Mouse (Mus musculus): ENCODE results near the gene Slc22a20. TPM values are rescaled to one million over a fixed set of nuclear protein-coding genes. Genes with fewer than 3 reads are reported as not detected.

The Slc22a20 gene
- polyA plus RNA-seq, 1 experiment from 2014 or later, result not detected

DNA sequence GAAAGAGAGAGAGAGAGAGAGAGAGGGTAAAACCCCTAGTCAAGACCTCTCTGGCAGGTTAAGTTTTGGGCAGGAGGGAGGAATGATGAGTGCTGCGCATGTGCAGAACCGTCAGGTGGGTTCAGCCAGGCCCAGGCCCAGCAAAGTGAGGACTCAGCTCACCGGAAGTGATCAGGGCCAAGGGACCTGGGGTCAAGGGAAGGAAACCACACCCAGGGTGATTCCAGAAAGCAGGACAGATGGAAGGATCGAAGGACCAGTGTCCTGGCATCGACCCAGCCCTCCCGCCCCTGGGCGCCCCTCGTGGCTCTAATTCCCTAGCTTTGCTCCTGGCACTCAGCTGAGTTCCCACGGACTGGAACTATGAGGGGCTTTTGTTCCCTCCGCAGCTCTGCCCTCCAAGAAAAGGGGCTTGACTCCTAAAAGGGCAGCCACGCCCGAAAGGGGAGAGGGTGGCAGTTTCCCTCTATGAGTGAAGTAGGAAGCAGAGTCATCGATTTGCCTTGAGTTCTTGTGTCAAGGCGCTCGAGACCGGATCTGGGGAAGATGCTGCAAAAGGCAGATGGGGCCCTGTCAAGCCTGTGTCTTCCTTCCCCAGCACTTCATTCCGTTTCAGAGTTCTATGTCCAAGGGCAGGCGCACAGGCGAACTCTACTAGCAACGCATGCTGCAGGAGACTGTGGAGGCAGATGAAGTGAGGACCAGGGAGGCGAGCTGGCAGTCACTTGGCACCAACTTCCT lies 48.7 kb downstream of the Slc22a20 start:
- Histone ChIP-seq H3K27ac (replicated peaks) (peak overlapping the region; percentile 77), H3K4me1 (peaks cover 23% of the 10 kb centered on the region), H3K27me3 (replicated peaks) (no peaks in the 10 kb centered on the region), H3K9me3 (replicated peaks) (no peaks in the 10 kb centered on the region), H3K4me3 (replicated peaks) (no peak overlapping the region), H3K36me3 (peaks cover 6% of the 10 kb centered on the region; the same call in 1 of the 2 replicates), H3K4me2 (peak overlapping the region; percentile 38), H3K9ac (replicated peaks) (0 out of 2 replicates have a peak overlapping the region, but pooled peaks have one; percentile 14)
- peak; percentile 58; the same call in 1 of the 2 replicates for ATAC-seq (ENCODE audit: low FRiP score)
- 63% methylated on average over 21 of the region's 21 CpGs for WGBS

DNA sequence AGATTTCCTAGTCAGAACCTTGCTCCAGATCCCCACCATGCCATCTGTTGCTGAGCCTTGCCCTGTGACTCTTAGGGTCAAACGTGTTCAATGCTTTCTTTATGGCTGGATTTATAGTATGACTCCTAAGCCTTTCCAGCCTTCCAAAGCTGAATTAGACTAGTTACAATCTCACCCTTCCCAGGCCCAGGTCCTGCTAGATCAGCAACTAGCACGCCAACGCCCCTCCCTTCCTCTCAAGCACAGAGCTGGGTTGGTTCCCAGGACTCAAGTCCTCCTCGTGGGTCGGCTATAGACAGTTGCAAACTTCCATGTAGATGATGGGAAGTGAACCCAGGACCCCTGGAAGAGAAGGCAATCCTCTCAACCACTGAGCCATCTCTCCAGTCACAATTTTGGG lies 50.3 kb downstream of the Slc22a20 start:
- H3K27me3 ChIP-seq (replicated peaks), result no peaks in the 10 kb centered on the region
- H3K9me3 ChIP-seq (replicated peaks), result no peaks in the 10 kb centered on the region
- no peak overlapping the region for H3K27ac ChIP-seq (replicated peaks)
- H3K9ac ChIP-seq (replicated peaks), result no peak overlapping the region
- ATAC-seq (ENCODE audit: low FRiP score), result no peak
- H3K4me1 ChIP-seq, result peaks cover 22% of the 10 kb centered on the region
- no peak overlapping the region for H3K4me3 ChIP-seq (replicated peaks)
- 82% methylated on average over 5 of the region's 5 CpGs for WGBS
- H3K4me2 ChIP-seq, result no peak overlapping the region
- H3K36me3 ChIP-seq, result no peaks in the 10 kb centered on the region

DNA sequence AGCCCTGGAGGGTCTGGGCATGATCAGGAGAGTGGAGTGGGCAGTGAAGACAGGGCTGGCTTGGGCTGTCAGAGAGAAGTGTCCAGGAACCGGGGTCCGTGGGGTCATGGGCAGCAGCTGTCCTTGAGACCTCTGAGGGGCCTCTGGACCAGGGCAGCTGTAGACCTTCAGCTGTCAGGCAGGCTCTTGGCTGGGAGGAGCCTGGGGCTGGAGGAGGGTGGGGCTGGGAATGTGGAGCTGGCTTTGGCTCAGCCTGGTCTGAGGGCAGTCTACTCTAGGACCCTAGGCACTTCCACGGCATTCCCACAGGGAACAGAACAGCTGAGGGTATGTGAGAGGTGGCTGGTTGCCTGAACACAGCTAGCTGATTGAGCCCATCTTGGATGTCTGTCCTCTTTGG lies 50.7 kb downstream of the Slc22a20 start:
- Histone ChIP-seq H3K36me3 (no peaks in the 10 kb centered on the region), H3K4me3 (replicated peaks) (no peak overlapping the region), H3K27ac (replicated peaks) (no peak overlapping the region), H3K4me2 (no peak overlapping the region), H3K4me1 (peaks cover 20% of the 10 kb centered on the region), H3K9ac (replicated peaks) (no peak overlapping the region), H3K9me3 (replicated peaks) (no peaks in the 10 kb centered on the region), H3K27me3 (replicated peaks) (no peaks in the 10 kb centered on the region)
- no peak for ATAC-seq (ENCODE audit: low FRiP score)
- WGBS, result 59% methylated on average over 3 of the region's 3 CpGs

DNA sequence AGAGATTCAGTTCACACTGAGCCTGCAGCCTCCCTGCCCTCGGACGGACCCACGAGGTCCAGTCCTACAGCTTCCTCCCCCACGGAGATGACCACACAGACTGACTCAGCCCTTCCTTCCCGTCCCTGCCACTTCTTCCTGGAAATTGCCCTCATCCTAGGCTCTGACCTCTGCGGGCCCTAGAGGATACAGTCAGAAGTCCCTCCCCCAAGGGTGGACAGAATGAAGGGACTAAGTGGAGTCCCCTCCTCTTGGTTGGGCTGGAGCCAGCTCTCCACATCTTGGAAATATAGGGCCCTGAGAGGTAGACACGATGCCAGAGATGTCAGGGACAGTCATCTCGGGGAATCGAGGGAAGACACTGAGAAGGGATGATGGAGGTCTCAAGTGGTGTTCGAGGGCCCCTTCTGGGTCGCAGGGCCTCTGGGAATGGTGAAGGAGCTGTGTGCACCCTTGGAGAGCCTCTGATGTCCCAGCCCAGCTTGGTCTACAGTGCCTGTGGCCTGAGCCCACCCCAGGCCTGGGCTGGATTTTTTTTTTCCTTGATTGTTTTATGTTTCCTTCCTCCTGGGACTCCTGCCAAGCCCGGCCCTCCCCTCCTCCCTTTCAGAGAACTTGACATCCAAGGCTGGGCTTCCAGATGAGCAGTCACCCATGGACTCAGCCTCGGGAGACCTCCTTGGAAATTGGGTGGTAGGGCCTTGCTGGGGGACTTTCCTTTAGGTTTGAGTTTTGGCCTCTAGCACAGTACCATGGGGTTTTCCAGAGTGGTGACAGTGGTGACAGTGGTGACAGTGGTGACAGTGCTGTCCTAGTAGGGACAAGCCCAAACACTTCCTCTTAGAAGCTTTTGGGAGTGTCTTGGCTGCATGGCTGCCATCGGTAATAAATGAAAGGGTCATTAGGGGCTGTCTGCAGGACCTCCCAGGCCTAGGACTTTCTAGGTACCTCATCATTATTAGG lies 56.0 kb downstream of the Slc22a20 start:
- no peak overlapping the region for H3K4me3 ChIP-seq (replicated peaks)
- H3K27me3 ChIP-seq (replicated peaks), result peaks cover 8% of the 10 kb centered on the region; the same call in 1 of the 2 replicates
- H3K9ac ChIP-seq (replicated peaks), result no peak overlapping the region
- no peak overlapping the region for H3K4me2 ChIP-seq
- peaks cover 22% of the 10 kb centered on the region for H3K4me1 ChIP-seq
- H3K27ac ChIP-seq (replicated peaks), result 0 out of 2 replicates have a peak overlapping the region, but pooled peaks have one; percentile 43
- ATAC-seq (ENCODE audit: low FRiP score), result no peak
- WGBS, result 57% methylated on average over 14 of the region's 14 CpGs
- H3K9me3 ChIP-seq (replicated peaks), result no peaks in the 10 kb centered on the region
- H3K36me3 ChIP-seq, result no peaks in the 10 kb centered on the region

DNA sequence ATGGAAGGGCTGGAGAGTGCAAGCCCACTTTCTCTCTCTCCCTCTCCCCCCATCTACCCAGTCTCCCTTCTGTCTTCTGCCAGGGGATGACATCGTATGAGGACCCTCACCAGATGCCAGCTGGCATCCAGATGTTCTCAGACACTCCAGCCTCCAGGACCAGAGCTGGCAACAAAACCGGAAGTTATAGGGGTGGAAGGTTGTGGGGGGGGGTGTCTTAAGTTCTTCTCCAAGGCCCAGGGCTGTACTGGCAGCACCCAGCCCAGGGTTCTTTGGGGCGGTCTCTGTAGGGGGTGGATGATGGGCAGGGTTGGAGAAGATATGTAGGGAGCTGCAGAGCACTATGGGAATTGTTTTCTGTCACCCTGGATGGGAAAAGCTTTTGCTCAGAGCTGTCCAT lies 57.4 kb downstream of the Slc22a20 start:
- 69% methylated on average over 3 of the region's 3 CpGs for whole genome bisulfite sequencing
- Histone ChIP-seq H3K9ac (replicated peaks) (no peak overlapping the region), H3K27ac (replicated peaks) (no peak overlapping the region), H3K36me3 (no peaks in the 10 kb centered on the region), H3K9me3 (replicated peaks) (no peaks in the 10 kb centered on the region), H3K4me2 (no peak overlapping the region), H3K27me3 (replicated peaks) (peaks cover 8% of the 10 kb centered on the region; the same call in 1 of the 2 replicates), H3K4me3 (replicated peaks) (no peak overlapping the region), H3K4me1 (peaks cover 26% of the 10 kb centered on the region)
- ATAC-seq (ENCODE audit: low FRiP score), result no peak

DNA sequence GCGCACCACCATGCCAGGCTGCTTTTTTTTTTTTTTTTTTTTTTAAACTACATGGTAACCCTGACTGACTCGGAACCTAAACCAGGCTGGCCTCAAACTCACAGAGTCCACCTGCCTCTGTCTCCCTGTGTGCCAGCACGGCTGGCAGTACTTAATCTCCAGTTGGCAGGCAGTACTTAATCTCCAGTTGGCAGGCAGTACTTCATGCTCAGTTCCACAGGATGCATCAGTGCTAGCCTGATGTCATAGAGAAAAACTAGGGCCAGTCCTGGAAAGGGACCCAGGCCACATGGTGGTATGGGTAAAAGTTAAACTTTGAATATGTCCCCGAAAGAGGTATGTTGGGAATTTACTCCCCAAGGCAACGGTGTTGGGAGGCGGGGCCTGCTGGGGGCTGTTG lies 57.8 kb downstream of the Slc22a20 start:
- Histone ChIP-seq H3K4me1 (peaks cover 28% of the 10 kb centered on the region), H3K27ac (replicated peaks) (no peak overlapping the region), H3K4me3 (replicated peaks) (no peak overlapping the region), H3K27me3 (replicated peaks) (peaks cover 8% of the 10 kb centered on the region; the same call in 1 of the 2 replicates), H3K9ac (replicated peaks) (no peak overlapping the region), H3K4me2 (no peak overlapping the region), H3K36me3 (no peaks in the 10 kb centered on the region), H3K9me3 (replicated peaks) (no peaks in the 10 kb centered on the region)
- no peak for ATAC-seq (ENCODE audit: low FRiP score)
- 76% methylated on average over 6 of the region's 6 CpGs for WGBS

DNA sequence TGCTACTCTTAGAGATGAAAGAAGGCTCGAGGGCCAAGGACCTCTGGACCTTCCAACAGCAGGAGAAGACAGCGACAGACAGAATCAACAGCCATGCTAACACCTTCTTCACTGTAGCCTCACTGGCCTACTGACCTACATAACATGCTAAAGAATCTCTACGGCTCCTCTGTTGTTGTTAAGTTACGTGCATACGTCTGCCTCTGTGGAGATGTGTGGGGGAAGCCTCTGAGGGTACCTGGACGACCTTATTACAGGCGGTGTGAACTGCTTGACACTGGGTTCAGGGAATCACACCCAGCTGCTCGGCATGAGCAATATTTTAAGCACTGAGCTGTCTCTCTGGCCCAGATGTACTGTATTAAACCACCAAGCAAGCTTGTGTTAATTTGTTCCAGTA lies 58.4 kb downstream of the Slc22a20 start:
- Histone ChIP-seq H3K9ac (replicated peaks) (no peak overlapping the region), H3K4me3 (replicated peaks) (no peak overlapping the region), H3K36me3 (no peaks in the 10 kb centered on the region), H3K27me3 (replicated peaks) (peaks cover 8% of the 10 kb centered on the region; the same call in 1 of the 2 replicates), H3K4me2 (no peak overlapping the region), H3K27ac (replicated peaks) (no peak overlapping the region), H3K4me1 (peaks cover 34% of the 10 kb centered on the region), H3K9me3 (replicated peaks) (no peaks in the 10 kb centered on the region)
- 75% methylated on average over 8 of the region's 8 CpGs for WGBS
- no peak for ATAC-seq (ENCODE audit: low FRiP score)

DNA sequence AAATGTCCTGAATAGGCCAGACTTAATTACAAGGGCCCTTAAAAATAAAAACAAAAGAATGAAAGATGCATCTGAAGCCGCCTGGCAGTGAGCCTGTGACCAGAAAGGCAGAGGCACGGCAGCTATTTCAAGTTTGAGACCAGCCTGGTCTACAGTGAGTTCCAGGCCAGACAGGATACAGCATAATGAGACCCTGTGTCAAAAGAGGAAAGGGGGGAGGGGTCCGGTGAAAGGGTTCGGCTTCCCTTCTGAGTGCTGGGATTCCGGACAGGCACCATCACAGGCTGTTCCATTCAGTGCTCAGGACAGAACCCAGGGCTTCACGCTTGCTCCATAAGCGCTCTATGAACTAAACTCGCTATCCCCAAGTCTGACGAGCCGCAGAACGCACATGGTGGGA lies 58.9 kb downstream of the Slc22a20 start:
- no peaks in the 10 kb centered on the region for H3K9me3 ChIP-seq (replicated peaks)
- H3K27ac ChIP-seq (replicated peaks), result no peak overlapping the region
- no peak overlapping the region for H3K4me2 ChIP-seq
- no peaks in the 10 kb centered on the region for H3K36me3 ChIP-seq
- H3K4me1 ChIP-seq, result peaks cover 38% of the 10 kb centered on the region
- H3K4me3 ChIP-seq (replicated peaks), result no peak overlapping the region
- ATAC-seq (ENCODE audit: low FRiP score), result no peak
- peaks cover 8% of the 10 kb centered on the region; the same call in 1 of the 2 replicates for H3K27me3 ChIP-seq (replicated peaks)
- 70% methylated on average over 11 of the region's 11 CpGs for WGBS
- H3K9ac ChIP-seq (replicated peaks), result no peak overlapping the region

DNA sequence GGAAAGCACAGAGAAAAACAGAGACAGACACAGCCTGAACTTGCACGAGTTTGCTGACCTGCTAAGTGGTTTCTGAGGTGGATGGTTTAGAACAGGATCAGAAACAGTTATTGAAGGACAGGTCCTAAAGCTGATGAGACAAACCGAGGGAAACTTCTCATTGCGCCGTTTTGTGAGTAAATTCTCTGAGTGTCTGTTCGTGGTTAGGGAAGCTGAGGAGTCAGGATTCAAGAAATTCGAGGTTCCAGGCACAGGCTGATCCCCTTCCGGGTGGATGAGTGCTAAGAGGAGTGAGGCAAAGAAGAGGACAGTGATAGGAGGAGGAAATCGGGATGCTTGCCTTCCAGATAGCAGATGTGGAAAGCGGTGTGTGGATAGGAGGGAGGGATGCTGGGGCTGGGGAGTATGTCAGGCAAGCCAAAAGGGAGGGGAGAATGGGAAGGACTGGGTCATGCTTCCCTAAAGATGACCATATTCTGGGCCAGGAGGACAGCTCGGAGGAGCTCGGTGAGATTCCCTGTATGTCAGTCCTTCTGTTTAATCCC lies 60.6 kb downstream of the Slc22a20 start:
- 37% methylated on average over 11 of the region's 11 CpGs for WGBS
- Histone ChIP-seq H3K27ac (replicated peaks) (peak overlapping the region; percentile 87), H3K9ac (replicated peaks) (peak overlapping the region; percentile 33), H3K9me3 (replicated peaks) (no peaks in the 10 kb centered on the region), H3K4me3 (replicated peaks) (peak overlapping the region; percentile 65), H3K4me2 (peak overlapping the region; percentile 78), H3K27me3 (replicated peaks) (peaks cover 8% of the 10 kb centered on the region; the same call in 1 of the 2 replicates), H3K36me3 (no peaks in the 10 kb centered on the region), H3K4me1 (peaks cover 44% of the 10 kb centered on the region)
- no peak for ATAC-seq (ENCODE audit: low FRiP score)

DNA sequence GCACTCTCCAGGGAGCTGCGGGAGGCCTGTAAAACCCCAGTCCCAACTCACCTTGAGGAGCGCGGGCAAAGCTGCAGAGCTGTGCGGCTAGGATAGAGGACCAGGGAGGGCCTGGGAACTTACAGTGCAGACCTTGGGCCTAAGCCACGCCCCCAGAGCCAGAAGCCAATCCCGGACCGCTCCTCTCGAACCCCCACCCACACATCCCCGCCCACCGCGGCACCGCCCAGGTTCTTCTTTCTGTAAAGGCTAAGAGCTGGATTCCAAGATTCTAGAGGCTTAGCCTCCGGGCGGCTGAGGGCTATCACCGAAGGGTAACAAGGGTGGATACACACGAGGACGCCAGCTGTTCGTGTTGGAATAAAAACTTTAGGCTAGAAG lies 61.2 kb downstream of the Slc22a20 start, which contains the start of gene Cdc42ep2:
Gene Cdc42ep2 (minus strand): TSS at position 104 of the 381 bp plus-strand sequence.
- peak; percentile 97 for ATAC-seq (ENCODE audit: low FRiP score)
- H3K36me3 ChIP-seq, result no peaks in the 10 kb centered on the region
- H3K4me3 ChIP-seq (replicated peaks), result peak within 1 kb of the TSS; percentile 65
- H3K4me1 ChIP-seq, result peaks cover 37% of the 10 kb centered on the region
- peak within 1 kb of the TSS; percentile 87 for H3K27ac ChIP-seq (replicated peaks)
- 0% methylated on average over 18 of the region's 18 CpGs for WGBS
- peak within 1 kb of the TSS; percentile 78 for H3K4me2 ChIP-seq
- H3K27me3 ChIP-seq (replicated peaks), result peaks cover 8% of the 10 kb centered on the region; the same call in 1 of the 2 replicates
- peak within 1 kb of the TSS; percentile 66 for H3K9ac ChIP-seq (replicated peaks)
- no peaks in the 10 kb centered on the region for H3K9me3 ChIP-seq (replicated peaks)

DNA sequence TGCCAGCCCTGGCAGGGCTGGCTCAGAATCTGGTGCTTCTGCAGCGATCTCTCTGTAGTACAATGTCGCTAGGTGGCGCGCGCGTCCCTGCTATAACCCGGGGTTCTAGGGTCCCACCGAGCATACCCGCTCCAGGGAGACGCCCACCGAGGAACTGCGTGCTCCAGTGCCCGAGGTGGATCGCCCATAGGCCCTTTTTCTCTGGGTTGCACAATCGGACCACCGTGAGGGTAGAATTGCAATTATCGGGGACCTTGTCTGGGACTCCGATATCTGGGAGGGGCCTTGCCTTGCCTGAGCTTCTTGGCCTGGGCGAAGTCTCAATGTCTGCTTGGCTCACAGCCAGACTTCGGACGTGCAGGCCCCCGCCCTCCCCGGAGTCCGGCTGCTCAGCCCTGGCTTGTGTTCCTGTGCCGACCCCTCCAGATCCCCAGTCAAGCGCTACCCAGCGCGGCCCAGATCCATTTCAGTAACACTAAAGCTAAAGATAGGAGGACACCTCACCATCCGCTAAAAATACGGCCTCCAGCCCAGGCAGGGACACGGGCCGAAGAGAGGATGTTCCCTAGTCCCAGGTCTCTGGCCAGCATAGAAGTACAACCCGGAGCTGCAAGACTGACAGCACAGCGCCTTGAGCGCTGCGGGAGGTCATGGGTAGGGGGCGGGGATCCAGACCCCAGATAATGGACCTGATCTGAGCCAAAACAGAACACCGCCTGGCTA lies 61.8 kb downstream of the Slc22a20 start:
- WGBS, result under 1% methylated on average over 38 of the region's 38 CpGs
- peak overlapping the region; percentile 87 for H3K27ac ChIP-seq (replicated peaks)
- H3K4me2 ChIP-seq, result peak overlapping the region; percentile 78
- H3K4me3 ChIP-seq (replicated peaks), result peak overlapping the region; percentile 65
- H3K9ac ChIP-seq (replicated peaks), result peak overlapping the region; percentile 66
- no peaks in the 10 kb centered on the region for H3K9me3 ChIP-seq (replicated peaks)
- peaks cover 8% of the 10 kb centered on the region; the same call in 1 of the 2 replicates for H3K27me3 ChIP-seq (replicated peaks)
- peaks cover 37% of the 10 kb centered on the region for H3K4me1 ChIP-seq
- no peaks in the 10 kb centered on the region for H3K36me3 ChIP-seq
- peak; percentile 85 for ATAC-seq (ENCODE audit: low FRiP score)
